Mouse (Mus musculus): ENCODE measurements around the gene Vmn2r52. TPM values are rescaled to one million over a fixed set of nuclear protein-coding genes. Genes with fewer than 3 reads are reported as not detected.
"Not testable (repeated sequence)": the region's sequence is repeated elsewhere in the genome, so short reads cannot be mapped to it uniquely, and the experiment has no call there.

Vmn2r52 gene
- polyA plus RNA-seq (2012; ENCODE audit: insufficient read depth, insufficient read length, missing spikeins) = not detected in 2 replicates

- TF ChIP-seq POLR2A (IDR thresholded peaks at IDR 0.05; ENCODE audit: borderline replicate concordance, low read depth, low read length) = no peak
- no peak for TF ChIP-seq CTCF (IDR thresholded peaks at IDR 0.05; ENCODE audit: low read depth, low read length)
- H3K4me1 ChIP-seq (ENCODE audit: control insufficient read depth, insufficient read depth, low read length) = no peaks in the 10 kb centered on the region
- H3K4me3 ChIP-seq (ENCODE audit: insufficient read depth, low read length) = no peak within 1 kb of the TSS
- no peak within 1 kb of the TSS for H3K27ac ChIP-seq (ENCODE audit: insufficient read depth, low read depth, low read length)
Measured at GRCm38 (mm10) chr7:10176473-10176872, at the start of gene Vmn2r52. TSS of gene Vmn2r52 (minus strand) at chr7:10176573.

GRCm38 (mm10) chr7:10105641-10106040, 70.7 kb downstream of the Vmn2r52 start, which contains the start of gene Vmn2r51:
TSS of gene Vmn2r51 (minus strand) at chr7:10105741.
- not testable (repeated sequence) for H3K4me3 ChIP-seq (ENCODE audit: insufficient read depth, low read length); H3K4me1 ChIP-seq (ENCODE audit: control insufficient read depth, insufficient read depth, low read length); H3K27ac ChIP-seq (ENCODE audit: insufficient read depth, low read depth, low read length)

Other genes with a start within 250 kb of the Vmn2r52 start
- not detected in 2 replicates for gene Vmn2r48, start 223.0 kb downstream of the Vmn2r52 start, polyA plus RNA-seq (2012; ENCODE audit: insufficient read depth, insufficient read length, missing spikeins)
- not detected in 2 replicates for gene Vmn2r49, start 184.3 kb downstream of the Vmn2r52 start, polyA plus RNA-seq (2012; ENCODE audit: insufficient read depth, insufficient read length, missing spikeins)
- gene Vmn2r50, start 123.3 kb downstream of the Vmn2r52 start, polyA plus RNA-seq (2012; ENCODE audit: insufficient read depth, insufficient read length, missing spikeins) = not detected in 2 replicates
- gene Vmn2r51, start 70.8 kb downstream of the Vmn2r52 start, polyA plus RNA-seq (2012; ENCODE audit: insufficient read depth, insufficient read length, missing spikeins) = not detected in 2 replicates
- not detected in 2 replicates for gene Vmn1r66, start 101.4 kb upstream of the Vmn2r52 start, polyA plus RNA-seq (2012; ENCODE audit: insufficient read depth, insufficient read length, missing spikeins)